Mouse (Mus musculus) left cerebral cortex, postnatal 25 days (tissue): ENCODE data around the gene Plek. TPM values are rescaled to one million over a fixed set of nuclear protein-coding genes. Genes with fewer than 3 reads are reported as not detected.
"Not testable (repeated sequence)": the region's sequence is repeated elsewhere in the genome, so short reads cannot be mapped to it uniquely, and the experiment has no call there.

Experiments
- DNase-seq, 2 experiments: peaks; one replicate each; pipeline ENCODE4 v3.0.0; 2022; ENCODE audit warnings: low spot score in 2 of 2, mixed read lengths in 1 of 2
- intact Hi-C: fragments of 180-260 bp; cut with DNase I; formaldehyde crosslinking; loops from one replicate; pipeline ENCODE4 v1.15.1; 2025
- total RNA-seq, 2 experiments: library from RNA; stranded (reverse); gene quantifications; 2 replicates each; pipeline ENCODE4 v1.2.3; 2021

Plek gene
- total RNA-seq = 1 to 10 TPM; 6.2 to 7.4 TPM

DNA sequence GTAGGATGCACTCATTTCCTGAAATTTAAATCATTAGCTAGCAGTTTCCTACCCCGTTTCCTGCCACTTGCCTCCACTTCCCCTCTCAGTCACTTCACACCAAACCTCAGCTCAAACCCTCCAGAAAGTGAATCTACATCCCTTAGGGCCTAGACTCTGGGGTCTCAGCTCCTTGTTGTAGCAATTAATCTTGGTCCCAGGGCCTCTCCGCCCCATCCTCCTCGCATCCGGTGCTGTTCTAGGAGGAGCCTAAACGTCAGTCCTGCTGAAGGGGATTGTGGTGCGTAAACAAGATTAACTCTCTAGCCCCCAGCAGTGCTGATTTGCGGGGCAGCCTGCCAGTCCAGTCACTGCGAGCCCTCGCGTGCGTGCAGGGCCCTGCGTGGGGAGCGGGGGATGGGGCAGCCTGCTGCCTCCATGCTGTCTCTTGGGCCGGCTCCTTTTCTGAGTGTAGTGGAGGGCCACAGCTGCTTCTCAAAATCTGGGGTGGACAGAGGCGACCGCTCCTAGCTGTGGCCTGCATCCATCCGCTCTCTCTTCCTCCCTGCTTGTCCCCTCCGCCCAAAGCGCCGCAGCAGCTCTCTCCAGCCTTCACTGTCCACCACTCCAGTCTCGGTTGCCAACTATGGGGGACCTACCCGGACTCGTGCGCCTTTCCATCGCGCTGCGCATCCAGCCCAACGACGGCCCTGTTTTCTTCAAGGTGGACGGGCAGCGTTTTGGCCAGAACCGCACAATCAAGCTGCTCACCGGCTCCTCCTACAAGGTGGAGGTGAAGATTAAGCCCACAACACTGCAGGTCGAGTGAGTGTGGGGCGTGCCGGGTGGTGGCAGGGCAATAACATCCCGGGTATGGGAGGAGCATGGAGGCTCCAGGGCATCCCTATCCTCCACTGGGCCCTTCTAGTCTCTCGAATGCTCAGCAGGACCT, at the start of gene Plek, which contains the start of gene Cnrip1:
Plek (minus strand) TSS at position 837 of the 931 bp plus-strand sequence.
Cnrip1 (plus strand) TSS at position 42 of the 931 bp plus-strand sequence.
- intact Hi-C loops = loop anchor here (2.0 to 10.0 kb wide), 4 partner anchors 45 to 547 kb away; partner anchors contain the start of gene Sec61g
- peak; percentile 86 to 93 for DNase-seq

GRCm38 (mm10) chr11:17086106-17086505, 33.9 kb upstream of the Plek start:
- DNase-seq = peak in 1 of 2 experiments; percentile 29
- intact Hi-C loops = no loop called here

DNA sequence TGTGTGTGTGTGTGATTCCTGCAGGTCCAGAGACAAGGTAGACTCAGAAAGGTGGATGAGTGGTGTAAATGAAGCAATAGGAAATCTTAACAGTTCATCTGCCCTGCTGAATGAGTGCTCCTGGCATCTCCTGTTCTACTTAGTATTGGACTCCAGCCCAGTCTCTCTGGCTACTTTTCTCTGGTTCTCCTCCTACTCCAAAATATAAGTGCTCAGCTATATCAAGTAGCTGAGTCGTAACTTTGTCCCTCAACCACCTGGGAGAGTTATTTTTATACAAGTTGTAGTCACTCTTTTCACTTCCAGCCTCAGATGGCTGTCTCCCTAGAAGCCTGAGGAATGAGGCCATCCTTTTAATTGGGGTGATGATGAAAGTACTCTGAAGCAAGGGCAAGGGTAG, 31.7 kb upstream of the Plek start:
- intact Hi-C loops = loop anchor here (2.0 to 5.0 kb wide), 2 partner anchors 77 to 128 kb away; partner anchors contain the start of gene Pno1
- DNase-seq = peak; percentile 42 to 84

DNA sequence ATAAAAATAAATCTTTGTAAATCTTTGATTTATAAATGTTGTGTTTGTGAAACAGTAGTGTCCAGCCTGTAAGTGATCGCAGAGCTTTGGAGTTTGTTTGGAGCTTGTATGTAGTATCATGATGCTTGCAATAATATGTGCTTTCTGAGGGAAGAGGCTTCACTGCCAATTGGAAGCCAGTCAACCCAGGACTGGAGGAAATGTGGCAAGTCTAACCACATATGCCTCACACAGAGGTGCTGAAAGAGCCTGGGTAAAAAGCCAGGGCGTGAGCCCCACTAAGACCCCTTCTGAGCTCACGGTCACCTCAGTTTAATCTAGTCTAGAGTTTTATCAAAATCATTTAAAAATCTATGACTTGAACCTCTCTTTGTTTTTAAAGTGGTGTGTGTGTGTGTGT, 31.3 kb upstream of the Plek start:
- DNase-seq = no peak
- intact Hi-C loops = loop anchor here (5.0 kb wide), 1 partner anchor 129 kb away; the partner anchor contains the start of gene Pno1

DNA sequence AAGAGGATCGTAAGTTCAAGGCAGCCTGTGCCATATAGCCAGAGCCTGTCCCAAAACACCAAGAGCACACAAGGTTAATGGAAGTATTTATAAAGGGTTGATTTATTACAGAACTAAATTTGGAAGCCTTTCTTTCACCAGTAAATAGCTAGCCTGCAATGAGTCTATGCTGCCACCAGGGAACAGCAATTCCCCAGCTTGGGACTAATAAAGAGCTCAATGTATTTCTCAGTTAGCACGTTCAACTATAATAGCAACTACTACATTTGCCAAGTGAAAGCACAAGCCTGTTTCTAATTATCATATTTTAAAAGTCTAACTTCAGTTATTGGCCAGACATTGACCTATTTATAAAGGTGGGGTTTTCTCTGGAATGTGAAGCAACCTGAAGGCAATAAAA, 30.8 kb upstream of the Plek start:
- DNase-seq = peak; percentile 39 to 62
- intact Hi-C loops = loop anchor here (5.0 kb wide), 1 partner anchor 129 kb away; the partner anchor contains the start of gene Pno1

DNA sequence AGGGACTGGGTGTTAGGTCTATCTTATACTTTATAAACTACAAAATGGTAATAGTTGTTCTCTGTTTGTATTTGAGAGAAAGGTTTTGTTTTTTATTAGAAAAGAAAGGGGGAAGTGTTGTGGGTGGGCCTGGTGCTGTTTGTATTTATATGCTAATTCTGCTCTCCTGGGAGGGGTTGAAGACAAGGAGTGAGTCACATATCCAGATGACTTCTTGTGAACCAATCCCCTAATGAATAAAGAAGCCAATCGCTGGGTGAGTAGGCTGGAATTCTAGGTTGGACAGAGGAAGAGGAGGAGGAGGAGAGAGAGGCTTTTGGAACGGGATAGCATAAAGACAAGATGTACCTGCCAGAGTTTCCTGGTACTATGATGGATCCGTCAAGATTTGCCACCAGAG, 29.9 kb upstream of the Plek start:
- intact Hi-C loops = loop anchor here (5.0 kb wide), 1 partner anchor 130 kb away; the partner anchor contains the start of gene Pno1

GRCm38 (mm10) chr11:17075656-17076055, 23.5 kb upstream of the Plek start:
- intact Hi-C loops = no loop called here
- DNase-seq = no peak

More for the DNA sequence above, 29.9 kb upstream of the Plek start:
- DNase-seq = no peak

DNA sequence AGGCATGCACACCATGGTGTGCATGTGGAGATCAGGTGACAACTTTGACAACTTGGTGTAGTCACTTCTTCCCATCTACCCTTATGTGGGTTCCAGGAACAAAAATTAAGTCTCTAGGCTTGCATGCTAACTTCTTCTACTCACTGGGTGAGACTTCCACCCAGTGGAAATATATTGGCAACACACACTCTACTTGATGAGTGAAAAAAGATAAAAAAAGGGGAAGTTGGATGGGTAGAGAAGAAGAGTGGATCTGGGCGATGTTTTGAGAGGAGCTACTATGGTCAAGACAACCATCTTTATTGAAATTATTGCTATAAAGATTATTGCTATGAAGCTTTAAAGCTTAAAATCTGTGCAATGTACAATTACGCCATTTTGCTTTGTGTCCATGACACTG, 17.2 kb upstream of the Plek start:
- intact Hi-C loops, DNase-seq: not testable (repeated sequence)

- peak; percentile 36 to 63 for DNase-seq
- intact Hi-C loops = loop anchor here (2.0 to 10.0 kb wide), 3 partner anchors 45 to 548 kb away; partner anchors contain the start of gene Sec61g
Measured at GRCm38 (mm10) chr11:17052476-17053049, 382 bp upstream of the Plek start.

GRCm38 (mm10) chr11:17045806-17046205, 6.4 kb downstream of the Plek start:
- intact Hi-C loops = loop anchor here (2.0 kb wide), 1 partner anchor 61 kb away; no protein-coding TSS in a partner anchor
- peak; percentile 36 to 91 for DNase-seq

GRCm38 (mm10) chr11:17023984-17024383, 28.2 kb downstream of the Plek start:
- intact Hi-C loops = no loop called here

GRCm38 (mm10) chr11:17023206-17023605, 29.0 kb downstream of the Plek start:
- DNase-seq = no peak
- intact Hi-C loops = no loop called here

More at GRCm38 (mm10) chr11:17023984-17024383, 28.2 kb downstream of the Plek start:
- no peak for DNase-seq

DNA sequence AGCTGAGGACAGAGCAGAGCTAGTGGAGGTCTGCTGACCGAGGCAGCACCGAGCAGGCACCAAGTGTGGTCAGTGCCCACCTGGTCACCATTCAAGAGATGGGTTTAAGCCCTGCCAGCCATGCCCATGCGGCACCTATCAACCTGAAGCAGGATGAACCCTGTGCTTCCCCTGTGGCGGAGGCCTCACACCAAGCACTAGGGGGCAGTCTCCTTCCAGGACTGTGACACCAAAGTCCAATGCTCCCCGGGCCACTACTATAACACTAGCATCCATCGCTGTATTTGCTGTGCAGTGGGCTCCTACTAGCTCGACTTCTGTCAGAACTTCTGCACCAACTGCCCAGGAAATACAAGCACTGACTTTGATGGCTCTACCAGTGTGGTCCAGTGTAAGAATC, 32.9 kb downstream of the Plek start:
- DNase-seq = no peak
- intact Hi-C loops = loop anchor here (10.0 kb wide), 1 partner anchor 55 kb away; no protein-coding TSS in a partner anchor

GRCm38 (mm10) chr11:17012948-17013347, 39.2 kb downstream of the Plek start:
- DNase-seq = no peak
- intact Hi-C loops = loop anchor here (10.0 kb wide), 1 partner anchor 48 kb away; no protein-coding TSS in a partner anchor

GRCm38 (mm10) chr11:17008498-17008941, 43.7 kb downstream of the Plek start:
- DNase-seq = no peak
- intact Hi-C loops = loop anchor here (5.0 kb wide), 1 partner anchor 44 kb away; the partner anchor contains the start of genes Cnrip1 and Plek

DNA sequence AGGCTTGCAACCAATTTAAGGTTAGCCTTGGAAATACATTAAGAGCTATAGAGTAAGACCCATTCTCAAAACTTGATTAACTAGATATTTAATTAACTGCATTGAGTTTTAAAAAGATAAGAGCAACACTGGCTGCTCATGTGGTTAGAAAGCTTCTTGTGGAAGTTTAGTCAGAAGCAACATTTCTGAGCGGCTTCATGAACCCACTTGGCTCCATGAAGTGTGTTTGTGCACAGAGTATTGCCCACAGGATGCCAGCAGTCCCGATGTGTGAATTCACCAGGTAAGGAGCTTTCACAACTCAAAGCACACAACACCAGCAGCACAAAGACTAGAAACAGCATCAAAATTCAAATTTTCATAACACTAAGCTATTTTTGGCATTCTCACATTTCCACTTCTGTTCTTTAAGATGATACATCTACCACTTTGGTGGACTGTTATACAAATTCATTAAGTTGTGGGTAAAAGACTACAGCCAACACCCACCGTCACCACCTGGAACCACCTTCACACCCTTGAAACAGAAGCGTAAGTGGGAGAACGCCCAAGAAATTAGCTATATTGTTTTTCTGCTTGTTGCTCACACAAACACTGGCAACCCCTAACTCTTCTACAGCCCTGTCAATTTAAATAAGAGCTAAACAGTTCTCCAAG, 44.5 kb downstream of the Plek start:
- peak in 1 of 2 experiments; percentile 57 for DNase-seq

GRCm38 (mm10) chr11:17006526-17006925, 45.7 kb downstream of the Plek start:
- intact Hi-C loops = loop anchor here (5.0 kb wide), 1 partner anchor 46 kb away; the partner anchor contains the start of genes Cnrip1 and Plek
- DNase-seq = not testable (repeated sequence)

More for the DNA sequence above, 44.5 kb downstream of the Plek start:
- intact Hi-C loops = loop anchor here (5.0 kb wide), 1 partner anchor 45 kb away; the partner anchor contains the start of genes Cnrip1 and Plek

- peak in 1 of 2 experiments; percentile 42 for DNase-seq
- intact Hi-C loops = loop anchor here (5.0 kb wide), 1 partner anchor 47 kb away; the partner anchor contains the start of genes Cnrip1 and Plek
Measured at GRCm38 (mm10) chr11:17004899-17005846, 47.0 kb downstream of the Plek start.
